Mouse (Mus musculus): ENCODE measurements around the gene Nrsn2. TPM values are rescaled to one million over a fixed set of nuclear protein-coding genes. Genes with fewer than 3 reads are reported as not detected.

The Nrsn2 gene
- total RNA-seq, 2 experiments from 2014 or later, result 74.6 to 90.8 TPM

- no peak overlapping the region for H3K27ac ChIP-seq
- intact Hi-C loops (cut with DNase I), result no loop called here
- TF ChIP-seq CTCF (IDR thresholded peaks at IDR 0.05), result no peak
These were observed 38.7 kb downstream of the Nrsn2 start for GRCm38 (mm10) chr2:152337591-152338212.

DNA sequence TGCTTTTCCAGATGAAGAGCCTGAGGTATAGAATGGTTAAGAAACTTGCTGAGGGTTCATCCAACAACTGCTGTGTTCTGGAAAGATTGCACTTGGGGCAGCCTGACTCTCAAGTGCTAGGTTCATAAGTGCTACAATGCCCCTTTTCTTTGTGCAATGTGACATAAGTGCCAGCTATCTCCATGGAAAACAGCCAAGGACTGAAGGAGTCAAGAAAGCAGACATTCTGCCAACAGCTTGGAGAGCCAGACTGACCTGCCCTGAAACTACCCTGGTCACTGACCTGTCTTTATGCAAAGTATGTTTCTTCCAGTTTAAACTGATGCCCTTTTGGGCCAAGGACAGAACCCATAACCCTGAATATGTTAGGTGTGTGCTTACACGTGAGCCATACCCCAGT, 39.6 kb downstream of the Nrsn2 start:
- TF ChIP-seq CTCF (IDR thresholded peaks at IDR 0.05), result no peak
- Histone ChIP-seq H3K27ac (no peak overlapping the region), H3K4me3 (no peak overlapping the region)
- DNase-seq (ENCODE audit: extremely low spot score in 1 of 2, low spot score in 2 of 2), result no peak
- intact Hi-C loops (cut with DNase I), result no loop called here

More at GRCm38 (mm10) chr2:152337591-152338212, 38.7 kb downstream of the Nrsn2 start:
- DNase-seq (ENCODE audit: extremely low spot score in 1 of 2, low spot score in 2 of 2), result no peak
- no peak overlapping the region for H3K4me3 ChIP-seq

- Histone ChIP-seq H3K27ac (no peak overlapping the region), H3K4me3 (no peak overlapping the region)
- no peak for TF ChIP-seq CTCF (IDR thresholded peaks at IDR 0.05)
- DNase-seq (ENCODE audit: extremely low spot score in 1 of 2, low spot score in 2 of 2), result no peak
- intact Hi-C loops (cut with DNase I), result no loop called here
These were observed 41.1 kb downstream of the Nrsn2 start for GRCm38 (mm10) chr2:152335289-152335820.

DNA sequence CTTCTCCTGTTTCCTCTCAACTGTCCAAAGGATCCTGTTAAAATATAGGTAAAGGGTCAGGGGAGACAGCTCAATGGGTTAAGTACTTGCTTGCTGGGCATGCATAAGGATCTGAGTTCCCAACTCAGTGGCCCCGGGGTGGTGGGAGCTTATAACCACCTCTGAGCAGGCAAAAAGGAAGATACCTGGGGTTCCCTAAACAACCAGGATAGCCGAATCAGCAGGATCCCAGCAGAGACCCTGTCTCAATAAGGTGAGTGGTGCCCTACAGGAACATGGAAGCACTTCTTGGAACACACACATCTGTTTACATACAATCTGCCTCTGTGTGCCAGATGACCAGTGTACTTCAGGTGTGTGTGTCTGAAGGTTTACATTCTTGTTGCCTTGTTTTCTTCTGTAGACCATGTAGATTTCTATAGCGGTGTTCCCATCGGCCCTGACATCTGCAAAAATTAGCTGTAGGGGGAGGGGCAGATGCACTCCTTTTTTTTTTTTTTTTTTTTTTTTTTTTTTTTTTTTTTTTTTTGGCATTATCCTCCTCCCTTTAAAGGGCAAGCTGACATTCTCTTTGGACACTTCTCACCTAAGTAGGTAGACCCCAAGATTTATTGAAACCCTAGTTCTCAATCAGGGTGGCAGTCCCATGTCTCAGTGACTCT, 43.0 kb downstream of the Nrsn2 start:
- no peak overlapping the region for H3K27ac ChIP-seq
- DNase-seq (ENCODE audit: extremely low spot score in 1 of 2, low spot score in 2 of 2), result no peak
- no peak overlapping the region for H3K4me3 ChIP-seq
- intact Hi-C loops (cut with DNase I), result loop anchor here (2.0 kb wide), 1 partner anchor 107 kb away; the partner anchor contains the start of gene Csnk2a1
- no peak for TF ChIP-seq CTCF (IDR thresholded peaks at IDR 0.05)

DNA sequence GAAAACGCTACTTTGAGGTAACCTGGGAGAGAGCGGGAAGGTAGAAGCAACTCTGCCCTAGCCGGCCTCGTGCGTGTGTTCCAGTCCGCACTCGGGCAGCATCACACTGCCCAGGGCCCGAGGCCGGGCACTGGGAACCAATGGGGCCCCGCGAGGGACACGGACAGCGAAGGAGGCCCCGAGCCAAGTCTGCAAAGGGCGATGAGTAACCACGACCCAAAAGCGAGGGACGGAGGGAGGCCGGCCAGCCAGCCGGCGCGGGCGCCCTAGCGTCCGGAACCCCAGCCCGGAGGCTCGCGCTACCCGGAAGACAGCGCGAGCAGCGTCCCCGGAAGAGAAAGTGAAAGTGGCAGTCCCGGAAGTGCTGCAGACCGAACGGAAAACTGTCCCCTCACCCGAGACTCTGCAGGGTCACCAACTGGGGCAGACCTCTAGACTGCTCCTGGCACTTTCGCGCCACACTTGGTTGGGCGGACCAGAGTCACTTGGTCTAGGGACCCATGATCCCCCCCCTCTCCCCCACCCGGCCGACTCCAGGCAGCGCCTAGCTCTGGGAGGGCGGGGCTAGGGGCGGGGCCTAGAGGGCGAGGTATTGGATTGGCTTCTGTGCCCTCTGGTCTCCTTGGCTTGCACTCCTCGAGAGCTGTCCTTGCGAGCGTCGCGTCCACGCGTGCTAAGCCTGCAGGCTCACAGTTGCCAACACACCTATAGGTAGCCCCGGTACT, 44.2 kb downstream of the Nrsn2 start, which contains the start of gene Rbck1:
Gene Rbck1 (minus strand): TSS at position 553 of the 725 bp plus-strand sequence.
- intact Hi-C loops (cut with DNase I), result loop anchor here (1.0 to 2.0 kb wide), 2 partner anchors 36 to 105 kb away; partner anchors contain the start of gene Csnk2a1
- TF ChIP-seq CTCF (IDR thresholded peaks at IDR 0.05), result no peak

GRCm38 (mm10) chr2:152330858-152331423, 45.5 kb downstream of the Nrsn2 start:
- Histone ChIP-seq H3K27ac (no peak overlapping the region), H3K4me3 (peak overlapping the region; percentile 81; the same call in 1 of the 2 replicates)
- DNase-seq (ENCODE audit: extremely low spot score in 1 of 2, low spot score in 2 of 2), result no peak
- intact Hi-C loops (cut with DNase I), result no loop called here
- TF ChIP-seq CTCF (IDR thresholded peaks at IDR 0.05), result no peak

More for the DNA sequence above, 44.2 kb downstream of the Nrsn2 start, which contains the start of gene Rbck1:
- peak; percentile 79 to 83 for DNase-seq (ENCODE audit: extremely low spot score in 1 of 2, low spot score in 2 of 2)
- Histone ChIP-seq H3K27ac (peak within 1 kb of the TSS; percentile 99), H3K4me3 (peak within 1 kb of the TSS; percentile 81)

DNA sequence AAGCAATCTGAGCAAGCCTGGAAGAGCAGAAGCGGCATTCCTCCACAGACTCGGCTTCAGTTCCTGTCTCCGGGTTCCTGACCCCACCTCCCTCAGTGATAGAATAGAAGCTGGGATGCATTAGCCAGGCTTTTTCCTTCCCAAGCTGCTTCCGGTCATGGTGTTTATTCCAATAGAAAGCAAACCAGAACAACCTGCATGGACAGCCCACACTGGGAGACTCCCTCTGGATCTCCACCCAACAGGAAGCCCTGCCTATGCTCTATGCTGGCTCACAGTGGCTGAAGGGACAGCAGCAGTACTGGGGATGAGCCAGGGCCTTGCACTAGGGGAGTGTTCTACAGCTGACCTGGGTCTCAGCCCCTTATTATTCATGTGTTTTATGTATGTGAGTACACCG, 48.5 kb downstream of the Nrsn2 start:
- no peak overlapping the region for H3K4me3 ChIP-seq
- DNase-seq (ENCODE audit: extremely low spot score in 1 of 2, low spot score in 2 of 2), result no peak
- H3K27ac ChIP-seq, result no peak overlapping the region
- no peak for TF ChIP-seq CTCF (IDR thresholded peaks at IDR 0.05)
- intact Hi-C loops (cut with DNase I), result no loop called here

DNA sequence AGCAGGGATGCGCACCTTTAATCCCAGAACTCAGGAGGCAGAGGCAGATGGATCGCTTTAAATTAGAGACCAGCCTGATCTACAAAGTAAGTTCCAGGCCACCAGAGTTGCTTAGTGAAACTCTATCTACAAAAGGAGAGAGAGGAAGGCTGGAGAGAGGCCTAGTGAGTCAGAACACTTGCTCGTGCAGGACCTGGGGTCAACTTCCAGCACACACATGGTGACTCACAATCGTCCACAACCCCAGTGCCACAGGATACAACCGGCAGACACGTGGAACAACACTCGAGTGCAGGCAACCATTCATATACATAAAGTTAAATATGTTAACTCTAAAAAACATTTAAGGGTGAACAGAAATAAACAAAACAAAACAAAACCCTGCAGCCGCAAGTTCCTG, 49.8 kb downstream of the Nrsn2 start:
- intact Hi-C loops (cut with DNase I), result no loop called here
- TF ChIP-seq CTCF (IDR thresholded peaks at IDR 0.05), result no peak
- DNase-seq (ENCODE audit: extremely low spot score in 1 of 2, low spot score in 2 of 2), result no peak
- Histone ChIP-seq H3K4me3 (no peak overlapping the region), H3K27ac (no peak overlapping the region)

GRCm38 (mm10) chr2:152326157-152326556, 50.3 kb downstream of the Nrsn2 start:
- no peak overlapping the region for H3K4me3 ChIP-seq
- no peak for TF ChIP-seq CTCF (IDR thresholded peaks at IDR 0.05)
- DNase-seq (ENCODE audit: extremely low spot score in 1 of 2, low spot score in 2 of 2), result no peak
- intact Hi-C loops (cut with DNase I), result no loop called here
- H3K27ac ChIP-seq, result no peak overlapping the region

GRCm38 (mm10) chr2:152324842-152325241, 51.6 kb downstream of the Nrsn2 start:
- Histone ChIP-seq H3K27ac (no peak overlapping the region), H3K4me3 (no peak overlapping the region)
- DNase-seq (ENCODE audit: extremely low spot score in 1 of 2, low spot score in 2 of 2), result no peak
- intact Hi-C loops (cut with DNase I), result no loop called here
- no peak for TF ChIP-seq CTCF (IDR thresholded peaks at IDR 0.05)

DNA sequence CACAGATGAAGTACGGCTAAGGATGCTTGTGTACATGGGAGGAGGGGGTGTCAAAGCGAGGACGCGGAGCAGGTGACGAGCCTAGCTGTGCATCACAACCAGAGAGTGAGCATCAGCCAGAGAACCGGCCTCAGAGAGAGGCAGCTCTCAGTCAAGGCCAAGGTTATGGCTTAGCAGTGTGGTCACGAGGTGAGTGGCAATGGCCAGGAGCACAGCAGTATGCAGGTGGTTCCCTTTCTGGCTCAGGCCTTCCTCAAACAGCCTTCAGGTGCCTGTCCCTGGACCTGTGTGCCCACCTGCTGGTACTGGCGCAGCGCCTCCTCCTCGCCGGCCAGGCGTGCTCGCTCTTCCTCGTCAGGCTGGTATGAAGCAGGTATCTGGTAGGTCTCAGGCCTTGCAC, 52.5 kb downstream of the Nrsn2 start:
- H3K4me3 ChIP-seq, result no peak overlapping the region
- intact Hi-C loops (cut with DNase I), result no loop called here
- no peak for TF ChIP-seq CTCF (IDR thresholded peaks at IDR 0.05)
- DNase-seq (ENCODE audit: extremely low spot score in 1 of 2, low spot score in 2 of 2), result no peak
- H3K27ac ChIP-seq, result no peak overlapping the region
